Mouse (Mus musculus) cortical plate, adult 2 months (tissue): ENCODE data around the gene Sphk2.

ENCODE experiments used
- CTCF ChIP-seq: fragments of 200-500 bp; IDR thresholded peaks from 2 replicates; pipeline ENCODE4 v1.5.1; 2011; ENCODE audit warnings: mild to moderate bottlenecking, control low read depth, low read length; ENCODE audit not compliant: insufficient read depth; ENCODE audit errors: extremely low read depth
- POLR2A ChIP-seq: fragments of 200-500 bp; IDR thresholded peaks from 2 replicates; pipeline ENCODE4 v1.6.1; 2011; ENCODE audit warnings: mild to moderate bottlenecking, low read length, control low read depth; ENCODE audit not compliant: insufficient read depth; ENCODE audit errors: extremely low read depth

- TF ChIP-seq CTCF: no peak
- TF ChIP-seq POLR2A: no peak
Observed at GRCm38 (mm10) chr7:45723781-45724180, 6.0 kb upstream of the Sphk2 start.
